Mouse (Mus musculus) megakaryocyte-erythroid progenitor cell, adult 5-6 weeks (primary cell): ENCODE measurements around the gene Gpr137b. TPM values are rescaled to one million over a fixed set of nuclear protein-coding genes. Genes with fewer than 3 reads are reported as not detected.
"Not testable (repeated sequence)": the region's sequence is repeated elsewhere in the genome, so short reads cannot be mapped to it uniquely, and the experiment has no call there.

Experiments used
- ATAC-seq: replicated peaks from 2 replicates; pipeline ENCODE4 v1.8.0; 2016; ENCODE audit warnings: mild to moderate bottlenecking, inconsistent platforms; ENCODE audit not compliant: severe bottlenecking, poor library complexity, low FRiP score, low TSS enrichment
- total RNA-seq, 2 experiments: library from RNA; stranded (forward) in 1 of 2; stranded (reverse) in 1 of 2; fragments of 200-1000, 215-1000 nt in 1 of 2; fragments of >200 nt in 1 of 2; fragmentation: Nextera tagmentation in 1 of 2; gene quantifications; 2 replicates each; pipeline ENCODE4 v1.2.3; 2014 to 2017

Gpr137b gene
- total RNA-seq, 2 experiments from 2014 or later: 0.09 TPM; not detected in 1

- ATAC-seq: not testable (repeated sequence)
Measured at GRCm38 (mm10) chr13:13373965-13374364, 19.8 kb downstream of the Gpr137b start.

GRCm38 (mm10) chr13:13371436-13371835 lies 22.4 kb downstream of the Gpr137b start:
- ATAC-seq: not testable (repeated sequence)

DNA sequence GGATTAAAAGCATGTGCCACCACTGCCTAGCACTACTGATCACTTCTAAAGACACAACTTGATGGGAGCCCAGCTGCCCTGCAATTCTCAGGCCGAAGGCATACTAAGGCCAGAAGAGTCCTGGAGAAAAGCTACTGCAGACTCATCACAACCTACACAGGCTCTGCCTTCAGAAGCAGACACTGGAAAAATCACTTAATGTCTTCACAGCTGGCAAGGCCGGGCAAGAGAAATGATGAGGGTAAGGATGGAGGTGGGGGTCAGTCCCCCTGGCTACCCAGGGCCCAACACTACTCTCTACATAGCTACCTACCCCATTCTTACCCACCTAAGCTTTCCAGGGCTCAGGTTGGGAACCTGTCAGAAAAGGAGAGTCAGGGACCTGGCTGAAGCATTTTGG lies 27.4 kb downstream of the Gpr137b start:
- not testable (repeated sequence) for ATAC-seq

GRCm38 (mm10) chr13:13363536-13363935 lies 30.3 kb downstream of the Gpr137b start:
- not testable (repeated sequence) for ATAC-seq

GRCm38 (mm10) chr13:13362261-13362660 lies 31.6 kb downstream of the Gpr137b start:
- not testable (repeated sequence) for ATAC-seq

GRCm38 (mm10) chr13:13360045-13360444 lies 33.8 kb downstream of the Gpr137b start:
- ATAC-seq: peak; percentile 88

- ATAC-seq: not testable (repeated sequence)
Measured at GRCm38 (mm10) chr13:13358602-13359001, 35.2 kb downstream of the Gpr137b start.

- not testable (repeated sequence) for ATAC-seq
Measured at GRCm38 (mm10) chr13:13358097-13358496, 35.7 kb downstream of the Gpr137b start.

- ATAC-seq: not testable (repeated sequence)
Measured at GRCm38 (mm10) chr13:13352113-13352512, 41.7 kb downstream of the Gpr137b start.

GRCm38 (mm10) chr13:13350681-13351080 lies 43.1 kb downstream of the Gpr137b start:
- ATAC-seq: not testable (repeated sequence)

DNA sequence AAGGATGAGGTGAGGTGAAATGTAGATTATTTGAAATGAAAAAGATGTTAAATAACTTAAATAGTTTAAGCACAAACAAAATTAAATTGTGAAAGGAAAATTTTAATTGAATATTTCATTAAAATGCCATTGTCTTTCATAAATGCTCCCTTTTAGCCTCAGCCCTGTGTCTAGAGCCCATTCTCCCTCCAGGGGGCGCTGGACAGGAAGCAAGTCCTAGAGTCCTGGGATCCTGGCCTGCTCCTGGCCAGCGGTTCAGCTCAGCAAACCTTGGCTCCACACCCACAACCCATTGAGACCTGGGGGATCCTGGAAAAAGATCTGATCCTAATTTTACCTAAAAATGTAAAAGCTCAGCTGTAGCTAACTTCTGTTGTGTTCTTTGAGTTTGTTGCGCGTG lies 44.5 kb downstream of the Gpr137b start:
- ATAC-seq: peak; percentile 74; the same call in 1 of the 2 replicates

GRCm38 (mm10) chr13:13347634-13348412 lies 46.0 kb downstream of the Gpr137b start:
- not testable (repeated sequence) for ATAC-seq

DNA sequence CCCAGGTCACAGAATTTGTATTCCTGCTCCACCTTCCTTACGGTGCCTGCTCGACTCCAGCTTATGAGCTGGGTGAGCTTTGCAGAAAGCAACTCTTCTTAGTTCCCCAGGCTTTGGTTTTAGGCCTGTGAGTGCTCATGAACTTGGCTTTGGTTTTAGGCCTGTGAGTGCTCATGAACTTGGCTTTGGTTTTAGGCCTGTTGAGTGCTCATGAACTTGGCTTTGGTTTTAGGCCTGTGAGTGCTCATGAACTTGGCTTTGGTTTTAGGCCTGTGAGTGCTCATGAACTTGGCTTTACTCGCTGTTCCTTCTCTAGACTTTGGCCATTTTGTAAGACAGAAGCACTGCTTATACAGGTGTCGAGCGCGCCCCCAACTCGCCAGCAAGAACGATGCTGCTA lies 56.5 kb downstream of the Gpr137b start:
- ATAC-seq: not testable (repeated sequence)

GRCm38 (mm10) chr13:13328876-13329275 lies 64.9 kb downstream of the Gpr137b start:
- 0 out of 2 replicates have a peak, but pooled peaks have one; percentile 55 for ATAC-seq

Other genes with a start within 250 kb of the Gpr137b start
- gene Prl2c5, start 211.3 kb downstream of the Gpr137b start, total RNA-seq (2014; fragmentation: Nextera tagmentation): not detected in 2 replicates
- not detected in 2 replicates for gene Prl2c5, start 211.3 kb downstream of the Gpr137b start, total RNA-seq (2017)
- gene Nid1, start 43.5 kb upstream of the Gpr137b start, total RNA-seq (2014; fragmentation: Nextera tagmentation): not detected in 2 replicates
- not detected in 2 replicates for gene Nid1, start 43.5 kb upstream of the Gpr137b start, total RNA-seq (2017)
- 19.3 and 24.9 TPM in 2 replicates for gene Lyst, start 196.4 kb upstream of the Gpr137b start, total RNA-seq (2014; fragmentation: Nextera tagmentation)
- 10.1 TPM in 2 replicates for gene Lyst, start 196.4 kb upstream of the Gpr137b start, total RNA-seq (2017)